Mouse (Mus musculus) heart, postnatal 36 days (tissue): ENCODE results near the gene Ccdc62. TPM values are rescaled to one million over a fixed set of nuclear protein-coding genes. Genes with fewer than 3 reads are reported as not detected.
A peak's percentile ranks its signal among the peaks of the same experiment; 100 is the strongest.

Source experiments
- DNase-seq, 2 experiments: peaks; one replicate each; pipeline ENCODE4 v3.0.0; 2021 to 2022
- intact Hi-C: fragments of 180-260 bp; cut with DNase I; formaldehyde crosslinking; loops from one replicate; pipeline ENCODE4 v1.15.1; 2025
- total RNA-seq, 2 experiments: library from RNA; stranded (reverse); gene quantifications; 2 replicates each; pipeline ENCODE4 v1.2.3; 2021

Gene Ccdc62
- total RNA-seq, 2 experiments from 2014 or later, result 2.6 to 3.7 TPM

DNA sequence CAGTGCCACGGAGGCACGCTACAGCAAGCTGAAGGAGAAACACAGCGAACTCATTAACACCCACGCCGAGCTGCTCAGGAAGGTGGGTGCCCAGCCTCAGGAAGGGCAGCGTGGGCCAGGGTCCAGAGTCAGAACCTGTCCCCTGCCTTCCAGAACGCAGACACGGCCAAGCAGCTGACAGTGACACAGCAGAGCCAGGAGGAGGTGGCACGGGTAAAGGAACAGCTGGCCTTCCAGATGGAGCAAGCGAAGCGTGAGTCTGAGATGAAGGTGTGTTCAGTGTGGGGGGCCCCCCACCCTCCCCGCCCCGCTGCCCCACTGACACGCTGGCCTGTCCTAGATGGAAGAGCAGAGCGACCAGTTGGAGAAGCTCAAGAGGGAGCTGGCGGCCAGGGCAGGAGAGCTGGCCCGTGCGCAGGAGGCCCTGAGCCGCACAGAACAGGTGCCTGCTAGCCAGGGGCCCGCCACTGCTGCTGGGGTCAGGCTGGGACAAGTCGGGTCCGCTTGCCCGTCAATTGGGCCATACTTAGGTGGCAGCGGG lies 66.8 kb downstream of the Ccdc62 start:
- intact Hi-C loops, result loop anchor here (10.0 kb wide), 1 partner anchor 172 kb away; no protein-coding TSS in a partner anchor
- DNase-seq, result no peak

DNA sequence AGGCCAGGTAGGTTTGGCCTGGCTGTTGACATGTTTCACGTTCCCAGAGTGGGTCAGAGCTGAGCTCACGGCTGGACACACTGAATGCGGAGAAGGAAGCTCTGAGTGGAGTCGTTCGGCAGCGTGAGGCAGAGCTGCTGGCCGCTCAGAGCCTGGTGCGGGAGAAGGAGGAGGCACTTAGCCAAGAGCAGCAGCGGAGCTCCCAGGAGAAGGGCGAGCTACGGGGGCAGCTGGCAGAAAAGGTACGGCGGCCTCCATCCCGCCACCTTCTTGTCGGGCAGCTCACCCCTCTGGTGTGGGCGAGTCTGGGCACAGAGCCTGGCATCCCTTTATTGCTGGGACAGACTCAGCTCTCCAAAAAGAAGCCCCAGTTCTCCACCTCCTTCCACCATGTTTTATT lies 67.3 kb downstream of the Ccdc62 start:
- DNase-seq, result no peak
- intact Hi-C loops, result loop anchor here (10.0 kb wide), 1 partner anchor 173 kb away; no protein-coding TSS in a partner anchor

DNA sequence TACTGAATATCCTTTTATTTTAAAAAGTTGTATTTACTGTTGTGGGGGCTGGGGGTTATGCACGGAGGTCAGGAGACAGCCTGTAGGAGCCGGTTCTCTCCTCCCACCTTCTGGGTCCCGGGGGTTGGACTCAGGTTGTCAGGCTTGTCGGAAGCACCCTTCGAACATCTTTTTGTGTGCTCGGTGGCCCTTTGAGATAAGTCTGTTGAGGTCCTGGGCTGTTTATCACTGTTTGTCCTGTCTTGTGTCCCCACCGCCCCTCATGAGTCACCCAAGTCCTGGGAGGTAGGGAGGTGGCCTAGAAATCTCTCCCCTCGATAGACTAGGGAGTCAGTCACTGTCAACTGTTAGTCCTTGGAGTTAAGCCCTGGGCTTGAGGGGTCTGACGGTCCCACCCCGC lies 67.9 kb downstream of the Ccdc62 start:
- DNase-seq, result no peak
- intact Hi-C loops, result loop anchor here (10.0 kb wide), 1 partner anchor 174 kb away; no protein-coding TSS in a partner anchor

DNA sequence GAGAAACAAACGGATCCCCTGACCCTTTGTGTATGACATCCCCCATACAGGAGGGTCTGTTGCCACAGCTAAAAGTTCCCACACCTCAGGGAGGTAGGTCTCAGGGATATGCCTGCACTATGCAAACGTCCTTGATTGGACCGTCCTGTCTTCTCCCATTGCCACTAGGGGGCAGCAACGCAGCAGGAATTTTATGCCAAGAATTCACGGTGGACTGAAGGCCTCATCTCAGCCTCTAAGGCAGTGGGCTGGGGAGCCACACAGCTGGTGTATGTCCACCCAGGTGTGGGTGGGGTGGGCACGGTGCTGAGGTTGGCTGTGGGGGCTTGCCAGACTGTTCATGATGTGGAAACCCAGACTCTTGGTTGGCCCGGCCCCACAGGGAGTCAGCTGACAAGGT lies 70.3 kb downstream of the Ccdc62 start:
- intact Hi-C loops, result loop anchor here (1.0 kb wide), 1 partner anchor 83 kb away; no protein-coding TSS in a partner anchor
- DNase-seq, result peak; percentile 92 to 95

DNA sequence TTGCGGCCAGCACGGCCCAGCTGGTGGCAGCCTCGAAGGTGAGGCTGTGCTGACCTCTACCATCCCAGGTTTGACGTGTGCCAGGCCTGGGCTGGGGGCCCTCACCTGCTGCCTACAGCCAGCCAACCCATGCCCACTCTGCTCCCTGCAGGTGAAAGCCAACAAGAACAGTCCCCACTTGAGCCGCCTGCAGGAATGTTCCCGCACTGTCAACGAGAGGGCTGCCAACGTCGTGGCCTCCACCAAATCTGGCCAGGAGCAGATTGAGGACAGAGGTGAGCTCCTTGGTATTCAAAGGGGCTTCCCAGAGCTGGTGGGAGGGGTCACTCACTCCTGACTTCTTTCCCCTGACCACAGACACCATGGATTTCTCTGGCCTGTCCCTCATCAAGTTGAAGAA lies 70.8 kb downstream of the Ccdc62 start:
- intact Hi-C loops, result loop anchor here (1.0 kb wide), 1 partner anchor 83 kb away; no protein-coding TSS in a partner anchor
- DNase-seq, result no peak

DNA sequence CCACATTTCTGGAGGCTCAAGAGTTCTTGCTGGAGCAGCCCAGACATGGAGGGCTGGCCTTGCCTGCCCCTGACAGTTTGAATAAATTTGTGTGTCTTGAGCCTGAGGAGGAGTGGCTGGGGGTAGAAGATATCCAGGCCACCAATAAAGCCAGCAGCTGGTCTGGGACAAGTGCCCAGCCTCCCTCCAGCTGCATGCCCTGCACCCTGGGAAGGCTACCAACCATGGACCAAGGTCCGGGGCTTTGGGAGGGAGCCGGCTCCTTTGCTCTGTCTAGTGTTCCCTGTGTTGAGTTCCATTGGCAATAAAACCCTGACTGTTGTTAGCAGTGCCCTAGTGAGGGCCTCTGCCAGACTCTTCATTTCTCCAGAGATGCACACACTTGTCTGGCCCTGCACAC lies 72.4 kb downstream of the Ccdc62 start:
- intact Hi-C loops, result no loop called here

DNA sequence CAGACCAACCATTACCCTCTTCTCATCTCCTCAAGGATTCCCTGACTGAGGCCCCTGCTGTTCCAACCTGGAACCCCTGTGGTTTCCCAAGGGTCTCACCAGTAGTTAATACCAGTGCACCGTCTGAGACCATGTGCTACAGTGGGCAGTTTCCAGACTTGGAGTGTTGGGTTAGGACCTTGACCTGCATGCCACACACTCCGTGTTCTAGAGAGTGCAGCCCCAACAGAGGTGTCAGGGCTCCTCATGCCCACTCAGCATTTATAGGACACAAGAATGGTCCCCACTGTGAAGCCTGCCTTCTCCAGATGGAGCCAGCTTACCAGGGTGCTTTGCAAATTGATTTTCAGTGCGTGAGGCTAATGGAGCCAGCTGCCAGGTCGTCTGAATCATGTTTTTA lies 72.9 kb downstream of the Ccdc62 start:
- DNase-seq, result no peak
- intact Hi-C loops, result no loop called here

More for the DNA sequence above, 72.4 kb downstream of the Ccdc62 start:
- DNase-seq, result no peak

DNA sequence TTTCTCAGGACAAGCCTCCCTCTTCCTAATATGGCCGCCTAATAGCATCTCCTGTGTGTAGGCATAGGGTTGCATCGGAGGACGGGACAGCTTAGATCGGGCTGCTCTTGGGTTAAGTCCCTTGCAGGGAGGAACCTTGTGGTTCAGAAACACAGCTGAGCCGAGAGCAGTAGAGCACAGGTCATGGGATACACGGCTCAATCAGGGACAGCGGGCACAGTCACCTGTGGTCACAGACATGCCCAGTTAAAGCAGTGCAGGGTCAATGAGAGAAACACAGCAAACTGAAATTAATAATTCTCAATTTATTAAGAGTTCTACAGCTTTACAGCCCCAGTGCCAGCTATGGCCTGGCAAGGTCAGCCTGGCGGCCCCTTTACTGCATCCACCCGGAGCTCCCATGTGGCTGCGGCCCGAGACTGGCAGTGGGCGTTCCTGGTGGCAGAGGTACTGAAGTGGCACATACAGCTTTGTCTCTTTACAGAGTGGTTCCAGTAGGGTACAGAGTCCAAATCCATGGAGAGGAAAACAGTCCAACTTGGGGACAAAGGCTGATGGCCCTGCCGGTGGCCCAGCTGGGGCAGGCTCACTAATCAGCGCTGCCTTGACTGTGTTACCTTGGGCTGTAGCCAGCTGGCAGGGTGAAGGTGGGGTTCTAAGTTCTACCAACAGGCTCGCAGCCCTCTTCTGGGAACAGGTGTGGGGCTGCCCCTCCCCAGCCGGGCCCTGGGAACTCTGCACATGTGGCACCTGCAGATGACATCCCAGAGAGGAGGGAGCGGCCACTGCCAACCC lies 74.1 kb downstream of the Ccdc62 start:
- no peak for DNase-seq
- intact Hi-C loops, result no loop called here

DNA sequence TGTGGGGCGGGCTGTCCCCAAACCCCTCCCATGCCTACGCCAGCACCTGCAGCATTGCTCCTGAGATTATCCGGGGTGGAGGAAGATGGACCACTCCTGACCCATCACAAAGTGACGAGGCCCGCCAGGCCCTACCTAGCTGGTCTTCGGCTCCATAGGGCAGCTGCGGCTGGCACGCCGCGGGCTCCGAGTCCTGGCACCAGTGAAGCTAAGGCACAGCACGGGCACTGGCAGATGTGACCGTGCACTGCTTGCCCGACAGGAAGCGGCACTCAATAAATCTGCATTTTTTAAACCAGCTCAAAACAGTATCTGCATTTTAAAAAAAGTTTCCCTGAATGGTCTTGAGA lies 74.6 kb downstream of the Ccdc62 start:
- intact Hi-C loops, result no loop called here
- no peak for DNase-seq

DNA sequence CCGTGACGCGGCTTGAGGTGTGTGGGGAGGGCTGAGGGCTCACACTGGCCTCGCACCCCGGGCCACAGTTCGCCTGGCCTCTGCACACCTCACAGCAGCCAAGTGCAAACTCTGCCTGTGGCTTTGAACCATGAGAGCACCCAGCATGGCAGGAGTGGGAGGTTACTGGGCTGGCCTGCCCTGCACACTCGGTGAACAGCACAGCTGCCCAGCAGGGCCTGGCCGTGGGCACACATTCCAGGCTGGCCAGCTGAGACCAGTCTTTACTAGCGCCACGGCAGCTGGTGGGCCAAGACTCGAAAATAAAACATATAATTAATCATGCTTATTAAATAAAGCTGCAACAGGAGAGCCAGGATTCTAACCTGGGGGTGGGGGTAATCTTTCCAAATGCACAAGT lies 75.1 kb downstream of the Ccdc62 start:
- intact Hi-C loops, result no loop called here
- DNase-seq, result no peak

DNA sequence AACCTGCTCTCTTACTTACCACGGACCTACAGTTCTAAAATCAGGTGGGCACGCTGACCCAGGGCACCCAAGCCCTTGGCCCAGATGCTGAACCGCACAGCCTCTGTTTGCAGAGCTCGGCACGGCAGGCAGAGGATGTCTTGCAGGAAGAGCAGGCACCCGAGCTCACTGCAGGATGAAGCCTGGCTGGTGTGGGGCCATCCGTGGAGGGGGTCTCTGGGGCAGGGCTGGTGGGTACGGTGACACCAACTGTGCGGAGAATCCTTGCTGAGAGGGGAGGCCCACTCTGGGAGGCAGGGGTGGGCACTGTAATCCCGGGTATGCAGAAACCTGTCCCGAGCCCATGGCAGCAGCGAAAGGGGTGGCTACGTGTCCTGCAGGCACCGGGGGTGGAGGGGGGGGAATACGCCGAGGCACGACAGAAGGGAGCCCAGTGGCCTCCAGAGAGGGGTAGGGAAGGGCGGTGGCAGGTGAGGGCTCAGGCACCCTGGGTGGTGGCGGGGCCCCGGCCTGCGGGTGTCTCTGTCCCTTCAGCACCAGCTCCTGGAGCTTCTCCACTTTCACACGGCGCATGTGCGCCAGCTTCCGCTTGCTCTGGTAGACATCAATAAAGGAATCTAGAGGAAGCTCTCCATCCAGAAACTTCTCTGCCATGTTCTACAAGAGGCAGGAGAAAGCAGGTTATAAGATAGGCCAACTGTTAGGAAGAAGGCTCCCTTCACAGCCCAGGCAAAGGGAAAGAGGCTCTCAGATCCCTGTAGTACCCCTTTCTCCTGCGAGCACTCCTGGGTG lies 75.8 kb downstream of the Ccdc62 start:
- DNase-seq, result no peak
- intact Hi-C loops, result no loop called here

DNA sequence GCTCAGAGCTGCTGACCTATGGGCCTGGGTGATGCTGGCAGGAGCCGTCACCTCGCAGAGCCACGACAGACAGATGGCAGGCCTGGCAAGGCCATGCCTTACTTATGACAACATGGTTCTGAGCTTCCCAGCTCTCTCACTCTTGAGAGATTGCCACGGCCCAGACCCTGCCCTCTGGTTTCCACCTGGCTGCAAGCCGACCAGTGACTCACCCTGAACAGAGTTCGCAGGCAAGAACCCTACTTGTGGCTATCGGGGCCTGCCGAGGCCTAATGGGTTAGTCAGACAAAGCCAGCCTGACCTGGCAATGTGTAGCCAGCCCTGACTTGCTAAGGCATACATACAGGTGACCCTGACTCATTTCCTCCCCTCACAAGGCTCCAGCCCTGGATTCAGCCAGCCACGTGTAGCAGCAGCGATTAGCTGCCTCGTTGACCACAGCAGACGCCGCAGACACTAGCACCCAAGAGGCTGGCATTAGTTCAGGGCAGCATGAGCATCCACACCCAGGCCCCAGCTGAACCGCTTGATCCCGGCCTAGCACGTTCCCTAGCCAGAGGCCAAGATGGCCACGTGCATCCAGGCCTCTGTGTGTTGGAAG lies 76.5 kb downstream of the Ccdc62 start:
- intact Hi-C loops, result no loop called here
- DNase-seq, result peak in 1 of 2 experiments; percentile 52

DNA sequence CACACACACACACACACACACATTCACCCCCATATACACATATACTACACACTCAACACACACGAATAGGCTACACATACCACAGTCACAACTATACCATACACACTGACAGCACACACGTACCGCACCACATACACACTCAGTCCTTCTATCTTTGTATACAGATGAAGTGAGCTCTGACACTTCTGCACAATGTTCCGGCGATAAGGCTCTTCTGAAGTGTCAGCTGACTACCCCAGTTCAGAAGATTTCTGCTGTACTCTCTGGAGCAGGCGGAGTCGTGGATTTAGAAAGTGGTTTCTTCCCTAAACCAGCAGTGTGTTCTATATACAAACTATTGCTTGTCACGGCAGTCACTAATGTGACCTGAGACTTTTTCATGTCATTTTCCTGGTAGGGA lies 79.6 kb downstream of the Ccdc62 start:
- DNase-seq, result no peak
- intact Hi-C loops, result no loop called here

DNA sequence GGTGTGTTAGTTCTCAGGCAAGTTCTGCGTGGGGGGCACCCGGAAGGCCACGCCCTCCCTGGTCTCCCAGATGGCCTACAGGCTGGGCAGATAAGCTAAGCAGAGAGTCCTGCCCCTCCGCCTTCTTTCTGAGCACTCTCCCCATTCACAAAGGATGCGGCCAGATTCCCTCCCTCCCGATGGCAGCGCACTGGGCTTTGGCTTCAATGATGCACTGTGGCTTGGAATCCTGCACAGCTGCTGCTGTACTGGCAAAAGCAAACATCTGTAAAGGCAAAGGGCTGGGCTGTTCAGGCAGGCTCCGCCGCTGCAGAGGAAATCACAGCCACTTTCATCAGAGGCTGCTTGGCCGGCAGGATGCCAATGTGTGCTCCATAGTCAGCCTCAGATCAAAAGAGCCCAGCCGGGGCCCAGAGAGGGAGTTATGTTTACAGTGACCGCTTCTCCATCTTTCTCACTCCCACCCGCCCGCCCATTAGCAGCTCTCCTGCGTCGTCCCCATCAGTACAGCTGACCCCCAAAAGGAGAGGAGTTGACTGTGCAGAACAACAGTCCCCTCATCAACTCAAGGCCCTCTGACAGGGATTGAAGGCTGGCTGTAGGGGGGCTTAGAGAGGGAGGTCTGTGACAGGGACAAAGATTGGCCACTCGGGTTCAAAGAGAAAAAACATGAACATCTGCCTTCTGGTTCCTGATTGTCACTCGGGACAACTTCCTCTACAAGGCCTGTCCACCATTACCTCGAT lies 80.6 kb downstream of the Ccdc62 start:
- DNase-seq, result peak; percentile 61 to 70
- intact Hi-C loops, result no loop called here

DNA sequence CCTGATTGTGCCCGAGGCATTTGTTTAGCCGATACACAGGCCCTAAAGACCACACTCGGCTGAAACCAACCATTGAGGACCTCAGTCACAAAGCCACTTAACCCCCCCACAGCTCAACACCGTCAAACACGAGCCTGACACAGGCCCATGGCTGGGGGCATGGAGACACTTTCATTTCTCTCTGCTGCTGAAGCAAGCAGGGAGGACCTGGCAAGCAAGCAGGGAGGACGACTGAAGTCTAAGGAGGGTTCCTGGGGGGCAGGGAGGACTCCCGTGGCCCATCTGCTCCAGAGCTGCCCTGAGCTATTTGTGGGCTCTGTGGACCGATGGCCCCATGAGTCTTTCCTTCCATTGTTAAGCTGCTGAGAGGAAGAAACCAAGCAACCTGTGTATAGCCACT lies 81.4 kb downstream of the Ccdc62 start:
- DNase-seq, result no peak
- intact Hi-C loops, result no loop called here

DNA sequence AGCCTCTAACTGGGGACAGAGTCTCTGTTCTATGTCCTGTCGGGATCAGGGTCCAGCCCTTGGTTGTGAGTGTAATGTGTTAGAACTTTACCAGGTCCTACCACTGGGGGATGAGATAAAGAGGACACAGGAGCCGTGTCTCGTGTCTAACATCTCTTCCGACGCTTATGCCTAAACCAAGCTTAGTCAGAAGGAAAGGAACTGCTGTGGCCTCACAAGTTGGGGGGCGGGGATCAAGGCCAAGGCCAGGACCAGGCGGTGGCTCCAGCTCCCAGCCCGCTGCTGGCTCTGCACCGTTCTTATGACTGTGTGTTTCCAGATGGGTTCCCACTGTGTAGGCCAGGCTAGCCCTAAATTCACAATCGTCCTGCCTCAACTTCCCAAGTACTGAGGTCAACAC lies 82.4 kb downstream of the Ccdc62 start:
- intact Hi-C loops, result no loop called here
- DNase-seq, result no peak

DNA sequence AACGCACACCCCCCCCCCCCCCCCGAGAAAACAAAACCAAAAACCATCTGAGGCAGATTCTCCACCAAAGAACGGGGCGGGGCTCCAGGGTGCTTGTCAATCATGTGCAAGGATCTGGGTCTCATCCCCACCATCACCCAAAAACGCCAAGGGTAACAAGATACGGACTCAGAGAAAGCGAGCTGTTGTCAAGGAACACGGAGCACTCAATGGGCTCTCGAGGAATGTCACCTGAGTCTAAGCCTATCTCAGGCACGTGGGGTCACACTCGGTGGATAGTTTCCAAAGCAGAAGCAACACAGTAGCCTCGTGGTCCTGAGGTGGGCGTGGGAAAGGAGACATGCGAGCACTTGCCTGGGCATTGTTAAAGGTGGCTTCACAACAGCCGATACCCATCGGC lies 83.3 kb downstream of the Ccdc62 start:
- no peak for DNase-seq
- intact Hi-C loops, result no loop called here

DNA sequence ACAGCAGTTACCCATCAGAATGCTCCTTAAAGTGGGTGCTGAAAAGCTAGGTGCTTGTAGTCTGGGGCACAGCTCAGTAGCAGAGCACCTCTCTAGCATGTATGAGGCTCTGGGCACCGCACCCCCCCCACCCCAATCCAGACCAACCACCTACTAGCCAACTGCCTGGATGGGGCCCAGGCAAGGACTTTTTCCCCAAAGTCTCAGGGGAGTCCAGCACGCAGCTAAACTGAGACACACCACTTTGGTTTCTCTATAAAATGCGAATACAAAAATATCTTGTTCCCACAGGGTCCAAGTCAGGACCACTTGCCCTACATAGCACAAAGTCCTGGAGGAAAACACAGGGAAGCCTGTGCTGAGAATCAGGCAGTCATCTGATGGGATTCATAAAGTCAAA lies 83.7 kb downstream of the Ccdc62 start:
- no peak for DNase-seq
- intact Hi-C loops, result no loop called here

DNA sequence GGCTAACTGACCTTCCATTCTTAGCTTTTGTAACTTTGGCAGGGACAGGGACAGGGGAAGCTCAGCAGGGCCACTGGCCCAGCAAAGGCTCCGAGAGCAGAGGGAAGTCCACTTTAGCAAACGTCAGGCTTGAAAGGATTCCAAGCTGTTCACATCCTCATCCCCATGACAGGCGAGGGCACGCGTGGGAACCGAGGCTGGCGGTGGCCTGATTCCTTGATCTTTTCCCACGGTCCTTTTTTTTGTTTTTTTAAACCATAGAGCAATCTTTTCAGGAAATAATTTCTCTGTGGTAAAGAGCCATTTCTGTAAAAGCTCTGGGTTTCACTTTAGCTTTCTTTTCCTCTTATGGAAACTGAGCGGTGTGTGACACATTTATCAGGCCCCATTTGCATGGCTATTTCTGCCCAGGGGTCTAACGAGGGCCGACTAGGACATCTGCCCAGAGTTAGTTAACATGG lies 84.3 kb downstream of the Ccdc62 start:
- DNase-seq, result no peak
- intact Hi-C loops, result no loop called here

DNA sequence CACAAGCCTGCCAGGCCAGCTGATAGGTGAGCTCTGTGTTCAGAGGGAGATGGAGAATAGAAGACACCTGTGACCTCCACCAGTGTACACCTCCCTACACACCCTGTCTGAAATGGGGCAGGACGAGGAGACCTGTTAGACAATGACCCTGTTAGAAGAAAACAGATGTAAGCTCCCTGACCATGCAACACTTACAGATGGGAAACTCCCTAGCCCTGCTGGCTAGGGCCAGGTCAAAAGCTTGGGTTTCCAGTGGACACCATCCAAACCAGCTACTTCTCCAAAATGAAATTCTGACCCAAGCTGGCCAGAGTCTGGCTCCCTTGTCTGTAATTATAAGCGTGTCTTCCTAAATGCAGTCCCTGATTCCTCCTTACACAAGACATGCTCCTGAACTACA lies 85.2 kb downstream of the Ccdc62 start:
- no peak for DNase-seq
- intact Hi-C loops, result loop anchor here (2.0 kb wide), 1 partner anchor 15 kb away; no protein-coding TSS in a partner anchor
